Mouse (Mus musculus): Measurements from ENCODE around the gene Mdm4. TPM values are rescaled to one million over a fixed set of nuclear protein-coding genes. Genes with fewer than 3 reads are reported as not detected.

Gene Mdm4
- 226 to 278 TPM (median 239 TPM) in 4 replicates for total RNA-seq (2023)

DNA sequence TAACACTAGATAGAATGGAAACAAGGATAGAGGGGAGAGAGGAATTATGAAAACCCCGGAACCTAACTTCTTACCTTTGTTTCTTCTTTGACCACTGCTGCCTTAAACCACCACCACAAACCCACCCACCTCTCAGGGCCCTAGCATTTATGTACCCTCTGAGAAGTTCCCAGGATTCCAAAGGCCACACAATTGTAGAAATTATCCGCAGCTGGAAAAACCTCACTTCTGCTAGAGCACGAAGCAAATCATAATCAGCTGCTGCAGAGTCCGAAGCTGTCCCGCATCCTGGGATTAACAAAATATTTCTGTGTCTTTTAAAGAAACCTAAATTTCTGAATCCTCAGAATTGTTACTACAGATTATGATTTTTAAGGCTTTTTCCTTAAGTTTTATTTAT lies at the start of gene Mdm4:
Gene Mdm4 (minus strand): TSS at position 101 of the 400 bp plus-strand sequence.

DNA sequence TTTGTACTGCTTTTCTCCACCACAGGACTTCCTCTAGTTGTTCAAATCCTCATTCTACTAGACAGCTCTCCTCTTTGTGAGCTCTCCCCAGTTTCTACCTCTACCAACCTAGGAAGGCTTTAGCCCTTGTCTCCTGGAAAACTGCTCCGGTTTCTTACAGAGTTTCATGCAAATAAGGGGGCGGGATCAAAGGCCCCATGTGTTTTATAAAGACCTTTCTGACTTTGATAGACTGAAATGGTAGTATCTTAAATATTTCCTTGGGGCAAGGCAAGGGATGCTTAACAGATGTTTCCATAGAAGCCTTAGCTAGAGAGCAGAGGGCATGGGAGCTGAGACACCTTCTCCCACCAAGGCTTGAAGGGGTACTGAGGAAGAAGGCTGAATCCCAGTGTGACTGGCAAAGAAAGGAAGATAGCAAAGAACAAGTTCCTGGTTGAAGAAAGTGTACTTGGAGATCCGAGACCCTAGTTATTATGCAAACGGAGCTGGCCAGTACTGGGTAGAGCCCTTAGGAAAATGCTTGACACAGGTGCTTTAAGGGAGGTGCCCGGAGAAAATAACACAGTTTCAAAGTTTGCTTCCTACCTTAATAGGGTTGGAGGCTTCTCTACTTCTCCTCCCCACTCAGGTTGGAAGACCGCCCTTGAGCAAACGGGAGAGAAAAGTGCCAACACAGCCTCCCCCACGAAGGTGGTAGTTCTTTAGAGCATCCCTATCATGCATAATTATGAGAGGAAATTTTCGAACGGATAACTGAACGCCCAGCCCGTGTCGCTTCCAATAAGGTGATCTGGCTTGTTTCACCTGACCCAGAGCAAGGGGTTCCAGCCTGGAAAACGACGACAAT lies 14.9 kb upstream of the Mdm4 start, which contains the start of gene Pik3c2b:
Gene Pik3c2b (plus strand): TSS at position 657 of the 850 bp plus-strand sequence.

Other genes with a start within 250 kb of the Mdm4 start
- not detected in 4 replicates for gene Lrrn2, start 150.3 kb downstream of the Mdm4 start, total RNA-seq (2023)
- gene Pik3c2b, start 15.1 kb upstream of the Mdm4 start, total RNA-seq (2023) = 117 to 124 TPM (median 118 TPM) in 4 replicates
- gene Ppp1r15b, start 100.6 kb upstream of the Mdm4 start, total RNA-seq (2023) = 84.0 to 88.1 TPM (median 85.7 TPM) in 4 replicates
- 5.1 to 6.2 TPM (median 5.3 TPM) in 4 replicates for gene Plekha6, start 133.6 kb upstream of the Mdm4 start, total RNA-seq (2023)

All from B cell, adult 62 days (primary cell).